Mouse (Mus musculus) heart, embryonic 11.5 days (tissue): ENCODE results near the gene Rgma. TPM values are rescaled to one million over a fixed set of nuclear protein-coding genes. Genes with fewer than 3 reads are reported as not detected.

Source experiments
- ATAC-seq: fragments of 200-750 bp; cut with Nextera tagmentation; replicated peaks from 2 replicates; pipeline ENCODE4 v1.8.0; 2017; ENCODE audit warnings: moderate library complexity; ENCODE audit not compliant: insufficient number of reproducible peaks, low FRiP score, low TSS enrichment
- H3K27ac ChIP-seq: fragments of 300-500 bp; sonication (generic); 2 replicates; pipeline ENCODE4 v1.5.1; 2014; ENCODE audit warnings: mild to moderate bottlenecking, low read depth, low read length
- H3K27me3 ChIP-seq: fragments of 300-500 bp; sonication (generic); 2 replicates; pipeline ENCODE4 v1.6.1; 2014; ENCODE audit warnings: mild to moderate bottlenecking, low read length, mixed read lengths; ENCODE audit not compliant: control insufficient read depth, insufficient read depth
- H3K36me3 ChIP-seq: fragments of 300-500 bp; sonication (generic); 2 replicates; pipeline ENCODE4 v1.6.1; 2014; ENCODE audit warnings: mild to moderate bottlenecking, low read length, moderate library complexity, mixed read lengths; ENCODE audit not compliant: control insufficient read depth, insufficient read depth
- H3K4me1 ChIP-seq: fragments of 300-500 bp; sonication (generic); 2 replicates; pipeline ENCODE4 v1.6.1; 2014; ENCODE audit warnings: low read length; ENCODE audit not compliant: control insufficient read depth, insufficient read depth
- H3K4me2 ChIP-seq: fragments of 300-500 bp; sonication (generic); 2 replicates; pipeline ENCODE4 v1.6.1; 2014; ENCODE audit warnings: mild to moderate bottlenecking, moderate library complexity
- H3K4me3 ChIP-seq: fragments of 300-500 bp; sonication (generic); 2 replicates; pipeline ENCODE4 v1.5.1; 2014; ENCODE audit warnings: low read depth, low read length
- H3K9ac ChIP-seq: fragments of 300-500 bp; sonication (generic); 2 replicates; pipeline ENCODE4 v1.6.1; 2014; ENCODE audit warnings: mild to moderate bottlenecking, low read depth, low read length, moderate library complexity
- H3K9me3 ChIP-seq: fragments of 300-500 bp; sonication (generic); replicated peaks from 2 replicates; pipeline ENCODE4 v1.6.1; 2016; ENCODE audit warnings: low read length; ENCODE audit not compliant: control insufficient read depth
- WGBS: fragments of 180-500 bp; shearing (Covaris S2); extraction: QIAGEN DNeasy Blood & Tissue Kit; methylation state at CpG from one replicate; pipeline ENCODE4 v1.1.7; 2014; ENCODE audit not compliant: insufficient replicate concordance; 5-methylcytosine and 5-hydroxymethylcytosine counted together
- polyA plus RNA-seq: library from polyadenylated mRNA; unstranded; fragments of >200 nt; fragmentation: Nextera tagmentation; extraction: Ambion mirVana; gene quantifications from 2 replicates; pipeline ENCODE4 v1.2.1, GENCODE M21; 2014

Rgma gene
- polyA plus RNA-seq, 1 experiment from 2014 or later = 5.8 TPM

DNA sequence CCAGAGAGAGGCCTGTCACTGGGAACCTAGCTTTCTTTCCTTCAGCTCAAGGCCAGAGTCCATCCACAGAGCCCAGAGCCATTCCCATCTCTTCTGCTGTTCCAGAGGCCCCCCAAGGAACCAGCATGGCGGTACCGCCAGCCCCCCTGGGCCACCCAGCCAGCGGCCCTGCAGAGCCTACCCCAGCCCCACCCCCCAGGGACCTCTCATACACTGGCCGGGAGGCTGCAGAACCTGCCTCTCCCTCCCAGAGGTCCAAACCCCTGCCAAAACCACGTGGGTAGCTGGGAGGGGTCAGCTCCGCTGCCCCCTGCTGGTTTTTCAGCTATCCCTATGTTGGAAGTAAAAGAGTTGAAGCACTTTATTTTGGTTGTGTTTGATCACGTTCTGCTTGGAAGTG, 44.1 kb downstream of the Rgma start:
- Histone ChIP-seq H3K4me2 (no peak overlapping the region), H3K9ac (no peak overlapping the region), H3K27ac (no peak overlapping the region), H3K4me3 (no peak overlapping the region), H3K4me1 (peaks cover 4% of the 10 kb centered on the region; the same call in 1 of the 2 replicates), H3K36me3 (no peaks in the 10 kb centered on the region; the same call in 1 of the 2 replicates), H3K27me3 (no peaks in the 10 kb centered on the region), H3K9me3 (no peaks in the 10 kb centered on the region)
- no peak for ATAC-seq
- WGBS = 42% methylated on average over 7 of the region's 7 CpGs

DNA sequence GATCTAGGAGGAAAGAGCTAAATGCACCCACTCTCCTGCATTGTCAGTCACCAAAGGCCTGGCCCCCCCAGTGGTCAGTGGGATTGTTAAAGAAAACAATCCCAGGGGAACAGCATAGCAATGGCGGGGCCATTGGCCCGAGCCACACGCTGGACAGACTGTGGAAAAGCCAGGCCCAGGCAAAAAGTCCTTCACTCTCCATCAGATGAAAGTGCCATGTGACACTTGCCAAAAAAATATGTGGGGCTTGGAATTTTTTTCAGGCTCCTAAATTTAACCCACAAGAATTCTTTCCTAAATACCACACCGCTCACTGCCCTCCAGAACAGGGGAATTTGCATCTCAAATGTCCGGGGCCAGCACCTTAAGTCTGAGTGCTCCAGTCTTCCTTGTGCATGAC, 45.5 kb downstream of the Rgma start:
- Histone ChIP-seq H3K4me2 (no peak overlapping the region), H3K4me1 (peaks cover 8% of the 10 kb centered on the region), H3K27ac (no peak overlapping the region), H3K9ac (no peak overlapping the region), H3K9me3 (no peaks in the 10 kb centered on the region), H3K4me3 (no peak overlapping the region), H3K36me3 (no peaks in the 10 kb centered on the region), H3K27me3 (no peaks in the 10 kb centered on the region)
- 68% methylated on average over 5 of the region's 5 CpGs for WGBS
- ATAC-seq = no peak

- WGBS = 66% methylated on average over 9 of the region's 9 CpGs
- H3K9me3 ChIP-seq = no peaks in the 10 kb centered on the region
- H3K4me2 ChIP-seq = no peak overlapping the region
- no peak for ATAC-seq
- no peaks in the 10 kb centered on the region for H3K27me3 ChIP-seq
- peaks cover 8% of the 10 kb centered on the region for H3K4me1 ChIP-seq
- no peak overlapping the region for H3K9ac ChIP-seq
- H3K27ac ChIP-seq = no peak overlapping the region
- no peaks in the 10 kb centered on the region for H3K36me3 ChIP-seq
- H3K4me3 ChIP-seq = no peak overlapping the region
These were observed 46.1 kb downstream of the Rgma start for GRCm38 (mm10) chr7:73421278-73422015.

GRCm38 (mm10) chr7:73422223-73423113, 47.2 kb downstream of the Rgma start:
- 33% methylated on average over 12 of the region's 12 CpGs for WGBS
- H3K36me3 ChIP-seq = peaks cover 5% of the 10 kb centered on the region; the same call in 1 of the 2 replicates
- no peak overlapping the region for H3K4me3 ChIP-seq
- no peak overlapping the region for H3K4me2 ChIP-seq
- no peak overlapping the region for H3K9ac ChIP-seq
- H3K9me3 ChIP-seq = no peaks in the 10 kb centered on the region
- H3K27me3 ChIP-seq = no peaks in the 10 kb centered on the region
- ATAC-seq = no peak
- no peak overlapping the region for H3K27ac ChIP-seq
- peaks cover 8% of the 10 kb centered on the region for H3K4me1 ChIP-seq

- no peak overlapping the region for H3K4me3 ChIP-seq
- H3K27me3 ChIP-seq = no peaks in the 10 kb centered on the region
- no peak overlapping the region for H3K4me2 ChIP-seq
- peaks cover 5% of the 10 kb centered on the region for H3K36me3 ChIP-seq
- ATAC-seq = no peak
- H3K9ac ChIP-seq = no peak overlapping the region
- H3K4me1 ChIP-seq = peaks cover 8% of the 10 kb centered on the region
- H3K9me3 ChIP-seq = no peaks in the 10 kb centered on the region
- WGBS = 70% methylated on average over 13 of the region's 13 CpGs
- H3K27ac ChIP-seq = no peak overlapping the region
These were observed 47.9 kb downstream of the Rgma start for GRCm38 (mm10) chr7:73423236-73423635.

GRCm38 (mm10) chr7:73424243-73424642, 48.9 kb downstream of the Rgma start:
- Histone ChIP-seq H3K9ac (no peak overlapping the region), H3K36me3 (peaks cover 15% of the 10 kb centered on the region), H3K9me3 (no peaks in the 10 kb centered on the region), H3K4me2 (no peak overlapping the region), H3K4me3 (no peak overlapping the region), H3K4me1 (peaks cover 8% of the 10 kb centered on the region), H3K27me3 (no peaks in the 10 kb centered on the region), H3K27ac (no peak overlapping the region)
- WGBS = 56% methylated on average over 3 of the region's 3 CpGs
- ATAC-seq = no peak

- no peaks in the 10 kb centered on the region for H3K27me3 ChIP-seq
- H3K9ac ChIP-seq = no peak overlapping the region
These were observed 49.4 kb downstream of the Rgma start for GRCm38 (mm10) chr7:73424705-73425104.

DNA sequence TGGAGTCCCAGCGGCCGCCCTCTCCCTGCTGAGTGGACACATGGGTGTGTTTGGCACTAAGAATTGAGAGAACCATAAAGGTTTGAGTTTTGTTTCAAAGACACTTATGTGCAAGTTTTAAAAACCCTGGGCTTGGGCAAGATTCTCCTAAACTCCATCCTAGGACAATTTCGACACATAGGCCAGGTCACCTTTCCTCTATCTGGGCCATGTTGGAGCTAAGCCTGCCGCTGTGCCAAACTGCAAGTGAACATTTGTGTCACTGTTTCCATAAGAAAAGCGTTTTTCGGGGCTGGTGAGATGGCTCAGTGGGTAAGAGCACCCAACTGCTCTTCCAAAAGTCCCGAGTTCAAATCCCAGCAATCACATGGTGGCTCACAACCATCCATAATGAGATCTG, 50.1 kb downstream of the Rgma start:
- 92% methylated on average over 7 of the region's 7 CpGs for WGBS
- Histone ChIP-seq H3K4me1 (peaks cover 8% of the 10 kb centered on the region), H3K9ac (no peak overlapping the region), H3K27me3 (no peaks in the 10 kb centered on the region), H3K27ac (no peak overlapping the region), H3K4me3 (no peak overlapping the region), H3K9me3 (no peaks in the 10 kb centered on the region), H3K36me3 (peaks cover 25% of the 10 kb centered on the region), H3K4me2 (no peak overlapping the region)
- ATAC-seq = no peak

More at GRCm38 (mm10) chr7:73424705-73425104, 49.4 kb downstream of the Rgma start:
- Histone ChIP-seq H3K4me1 (peaks cover 8% of the 10 kb centered on the region), H3K4me3 (no peak overlapping the region), H3K9me3 (no peaks in the 10 kb centered on the region), H3K27ac (no peak overlapping the region), H3K36me3 (peaks cover 20% of the 10 kb centered on the region), H3K4me2 (no peak overlapping the region)
- ATAC-seq = no peak
- WGBS = 62% methylated on average over 3 of the region's 3 CpGs
